Mouse (Mus musculus): ENCODE data around the gene Ovol1. TPM values are rescaled to one million over a fixed set of nuclear protein-coding genes. Genes with fewer than 3 reads are reported as not detected.
A peak's percentile ranks its signal among the peaks of the same experiment; 100 is the strongest.

Ovol1 gene
- polyA plus RNA-seq, 1 experiment from 2014 or later, result 0.15 TPM

DNA sequence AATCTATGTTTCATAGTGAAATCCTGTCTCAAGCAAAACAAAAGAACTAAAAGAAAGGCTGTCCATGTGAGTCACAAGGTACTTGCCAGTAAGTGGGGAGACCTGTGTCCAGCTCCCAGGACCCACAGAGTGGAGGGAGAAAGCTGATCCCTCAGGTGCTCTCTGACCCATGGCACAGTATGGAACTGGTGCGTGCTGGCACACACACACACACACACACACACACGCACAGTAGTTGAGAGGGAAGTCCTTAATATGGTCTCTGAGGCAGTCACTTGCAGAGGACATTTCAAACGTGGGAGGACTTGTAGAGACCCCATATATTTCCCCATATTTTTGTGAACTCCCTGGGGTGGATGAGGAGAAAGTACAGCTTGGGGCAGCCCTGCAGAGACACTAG lies 1.4 kb upstream of the Ovol1 start:
- Histone ChIP-seq H3K27ac (no peak overlapping the region), H3K9me3 (ENCODE audit: control insufficient read depth, low read length) (no peaks in the 10 kb centered on the region), H3K4me3 (replicated peaks; ENCODE audit: low read length) (no peak overlapping the region), H3K36me3 (replicated peaks; ENCODE audit: control insufficient read depth, insufficient read depth) (no peaks in the 10 kb centered on the region), H3K4me2 (replicated peaks) (no peak overlapping the region), H3K9ac (no peak overlapping the region), H3K27me3 (ENCODE audit: control insufficient read depth, insufficient read depth, low read length) (peaks cover 93% of the 10 kb centered on the region), H3K4me1 (replicated peaks; ENCODE audit: control insufficient read depth, insufficient read depth, low read length) (peaks cover 10% of the 10 kb centered on the region; the same call in 1 of the 2 replicates)
- ATAC-seq (ENCODE audit: low FRiP score) (no peak), DNase-seq (ENCODE audit: low spot score) (no peak)
- WGBS, result 55% methylated on average over 3 of the region's 3 CpGs

DNA sequence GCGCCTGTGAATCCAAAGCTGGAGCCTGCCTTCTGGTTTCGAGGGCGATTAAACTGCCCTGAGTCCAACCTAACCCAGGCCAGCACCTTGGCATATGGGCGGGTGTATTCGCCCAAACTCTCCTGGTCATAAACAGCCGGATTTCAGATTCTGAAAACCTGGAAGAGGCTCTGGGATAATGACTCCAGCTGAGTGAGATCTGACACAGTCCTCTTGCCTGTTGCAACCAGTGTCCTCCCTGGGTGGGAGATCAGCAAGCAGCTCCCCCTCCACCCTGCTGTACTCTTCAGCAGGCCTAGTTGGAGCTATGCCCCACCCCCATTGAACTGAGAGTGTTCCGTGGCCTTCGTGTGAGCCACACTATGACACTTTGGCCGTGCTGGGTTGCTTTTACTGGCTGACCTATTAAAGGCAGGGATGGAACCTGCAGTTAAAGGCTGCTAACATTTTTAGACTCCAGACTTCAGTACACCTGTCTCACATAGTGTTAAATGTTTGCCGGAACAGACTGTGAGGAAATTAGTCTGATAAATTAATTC lies 875 bp upstream of the Ovol1 start:
- H3K36me3 ChIP-seq (replicated peaks; ENCODE audit: control insufficient read depth, insufficient read depth), result no peaks in the 10 kb centered on the region
- peaks cover 96% of the 10 kb centered on the region for H3K27me3 ChIP-seq (ENCODE audit: control insufficient read depth, insufficient read depth, low read length)
- peak overlapping the region; percentile 28; the same call in 1 of the 2 replicates for H3K4me3 ChIP-seq (replicated peaks; ENCODE audit: low read length)
- peaks cover 7% of the 10 kb centered on the region; the same call in 1 of the 2 replicates for H3K4me1 ChIP-seq (replicated peaks; ENCODE audit: control insufficient read depth, insufficient read depth, low read length)
- ATAC-seq (ENCODE audit: low FRiP score) (no peak), DNase-seq (ENCODE audit: low spot score) (no peak)
- WGBS, result 18% methylated on average over 10 of the region's 10 CpGs
- H3K9me3 ChIP-seq (ENCODE audit: control insufficient read depth, low read length), result no peaks in the 10 kb centered on the region
- H3K9ac ChIP-seq, result peak overlapping the region; percentile 29
- H3K27ac ChIP-seq, result no peak overlapping the region
- H3K4me2 ChIP-seq (replicated peaks), result peak overlapping the region; percentile 54

DNA sequence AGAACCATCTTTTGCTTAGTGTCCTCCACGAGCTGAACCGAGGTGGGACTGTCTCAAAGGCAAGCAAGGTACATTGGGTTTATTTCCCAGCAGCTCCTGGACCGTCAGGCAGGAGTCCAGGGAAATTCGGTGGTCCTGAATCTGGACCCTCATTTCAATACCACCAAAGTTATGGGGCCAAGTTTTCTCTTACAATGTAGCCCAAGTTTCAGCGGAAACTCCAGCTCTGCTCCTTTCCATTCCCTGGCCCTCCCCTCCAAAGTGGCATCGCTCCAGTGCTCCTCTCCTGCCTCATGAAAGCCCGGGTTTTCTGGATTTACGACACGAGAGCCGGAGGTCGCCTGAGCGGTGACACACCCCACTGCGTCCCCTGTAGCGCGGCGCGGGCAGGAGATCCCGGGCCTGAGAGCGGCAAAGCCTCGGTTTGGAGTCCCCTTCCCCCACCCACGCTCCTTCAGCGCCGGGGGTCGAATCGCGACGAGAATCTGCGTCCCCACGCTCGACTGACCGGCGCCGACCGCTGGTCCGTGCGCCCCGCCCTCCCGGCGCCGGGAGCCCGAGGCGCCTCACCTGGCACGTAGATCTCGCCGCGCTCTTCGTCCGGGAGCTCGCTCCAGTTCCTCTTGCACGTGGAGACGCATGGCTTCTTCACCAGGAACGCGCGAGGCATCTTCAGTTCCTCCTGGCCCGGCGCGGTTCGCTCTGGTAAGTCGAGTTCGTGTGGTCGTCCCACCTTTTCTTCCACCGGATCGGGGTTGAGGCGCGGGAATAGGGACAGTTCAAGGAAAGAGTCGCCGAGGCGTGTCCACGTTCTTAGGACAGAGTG lies 602 bp downstream of the Ovol1 start:
- WGBS, result 1% methylated on average over 69 of the region's 69 CpGs
- H3K9me3 ChIP-seq (ENCODE audit: control insufficient read depth, low read length), result no peaks in the 10 kb centered on the region
- H3K4me3 ChIP-seq (replicated peaks; ENCODE audit: low read length), result peak overlapping the region; percentile 28
- ATAC-seq (ENCODE audit: low FRiP score), result no peak
- H3K27ac ChIP-seq, result no peak overlapping the region
- DNase-seq (ENCODE audit: low spot score), result no peak
- H3K36me3 ChIP-seq (replicated peaks; ENCODE audit: control insufficient read depth, insufficient read depth), result no peaks in the 10 kb centered on the region
- H3K9ac ChIP-seq, result peak overlapping the region; percentile 29; the same call in 1 of the 2 replicates
- H3K4me2 ChIP-seq (replicated peaks), result peak overlapping the region; percentile 54
- peaks cover 7% of the 10 kb centered on the region; the same call in 1 of the 2 replicates for H3K4me1 ChIP-seq (replicated peaks; ENCODE audit: control insufficient read depth, insufficient read depth, low read length)
- H3K27me3 ChIP-seq (ENCODE audit: control insufficient read depth, insufficient read depth, low read length), result peaks cover 87% of the 10 kb centered on the region

DNA sequence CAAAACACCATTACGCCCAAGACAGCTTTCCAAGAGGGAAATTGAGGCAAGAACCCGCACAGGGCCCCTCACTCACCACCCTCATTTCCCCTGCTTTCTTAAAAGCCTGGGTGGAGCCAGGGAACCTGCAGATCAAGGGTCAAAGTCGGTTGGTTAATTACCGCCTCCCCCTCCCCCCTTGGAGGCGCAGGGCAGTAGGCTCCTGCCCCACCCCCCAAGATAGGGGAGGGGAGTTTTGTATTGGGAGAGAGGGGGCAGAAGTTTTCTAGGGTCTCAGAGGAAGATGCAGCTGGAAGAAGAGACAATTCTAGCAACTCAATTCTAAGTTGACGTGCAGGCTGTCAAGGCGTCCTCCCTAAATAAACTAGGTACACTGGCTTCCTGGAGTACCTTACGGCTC lies 1.2 kb downstream of the Ovol1 start:
- Histone ChIP-seq H3K4me2 (replicated peaks) (0 out of 2 replicates have a peak overlapping the region, but pooled peaks have one; percentile 54), H3K36me3 (replicated peaks; ENCODE audit: control insufficient read depth, insufficient read depth) (no peaks in the 10 kb centered on the region), H3K27me3 (ENCODE audit: control insufficient read depth, insufficient read depth, low read length) (peaks cover 83% of the 10 kb centered on the region), H3K27ac (no peak overlapping the region), H3K4me1 (replicated peaks; ENCODE audit: control insufficient read depth, insufficient read depth, low read length) (peaks cover 7% of the 10 kb centered on the region; the same call in 1 of the 2 replicates), H3K9ac (no peak overlapping the region), H3K9me3 (ENCODE audit: control insufficient read depth, low read length) (no peaks in the 10 kb centered on the region), H3K4me3 (replicated peaks; ENCODE audit: low read length) (no peak overlapping the region)
- WGBS, result 21% methylated on average over 7 of the region's 8 CpGs
- no peak for DNase-seq (ENCODE audit: low spot score)
- ATAC-seq (ENCODE audit: low FRiP score), result no peak

DNA sequence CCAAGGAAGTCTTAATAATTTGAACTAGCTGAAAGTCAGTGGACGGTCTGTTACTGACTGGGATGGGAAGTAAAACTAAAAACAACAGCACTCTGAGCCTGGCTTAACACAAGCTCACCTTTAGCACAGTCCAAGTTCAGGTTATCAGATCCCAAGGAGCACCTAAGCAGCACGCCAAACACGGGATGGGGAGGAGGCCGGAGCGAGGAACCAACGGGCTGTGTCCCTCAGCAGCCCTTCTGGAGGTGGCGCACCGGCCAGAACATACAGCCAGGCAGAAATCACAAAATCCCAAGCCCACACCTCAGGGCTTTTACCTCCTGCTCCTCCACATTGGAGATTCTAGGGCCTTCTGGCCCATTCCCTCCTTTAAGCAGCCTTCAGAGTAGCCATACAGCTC lies 1.7 kb downstream of the Ovol1 start:
- ATAC-seq (ENCODE audit: low FRiP score) (no peak), DNase-seq (ENCODE audit: low spot score) (no peak)
- Histone ChIP-seq H3K4me2 (replicated peaks) (no peak overlapping the region), H3K27me3 (ENCODE audit: control insufficient read depth, insufficient read depth, low read length) (peaks cover 80% of the 10 kb centered on the region), H3K36me3 (replicated peaks; ENCODE audit: control insufficient read depth, insufficient read depth) (no peaks in the 10 kb centered on the region), H3K9me3 (ENCODE audit: control insufficient read depth, low read length) (no peaks in the 10 kb centered on the region), H3K27ac (no peak overlapping the region), H3K9ac (no peak overlapping the region), H3K4me3 (replicated peaks; ENCODE audit: low read length) (no peak overlapping the region), H3K4me1 (replicated peaks; ENCODE audit: control insufficient read depth, insufficient read depth, low read length) (peaks cover 7% of the 10 kb centered on the region; the same call in 1 of the 2 replicates)
- 54% methylated on average over 8 of the region's 8 CpGs for WGBS

- Histone ChIP-seq H3K36me3 (replicated peaks; ENCODE audit: control insufficient read depth, insufficient read depth) (no peaks in the 10 kb centered on the region), H3K4me3 (replicated peaks; ENCODE audit: low read length) (no peak overlapping the region), H3K9me3 (ENCODE audit: control insufficient read depth, low read length) (no peaks in the 10 kb centered on the region), H3K4me1 (replicated peaks; ENCODE audit: control insufficient read depth, insufficient read depth, low read length) (peaks cover 7% of the 10 kb centered on the region; the same call in 1 of the 2 replicates), H3K9ac (no peak overlapping the region), H3K27ac (no peak overlapping the region), H3K4me2 (replicated peaks) (no peak overlapping the region), H3K27me3 (ENCODE audit: control insufficient read depth, insufficient read depth, low read length) (peaks cover 74% of the 10 kb centered on the region)
- DNase-seq (ENCODE audit: low spot score) (no peak), ATAC-seq (ENCODE audit: low FRiP score) (no peak)
- WGBS, result 38% methylated on average over 7 of the region's 7 CpGs
These were observed 2.3 kb downstream of the Ovol1 start for GRCm38 (mm10) chr19:5558169-5558568.

- Histone ChIP-seq H3K27ac (no peak overlapping the region), H3K4me2 (replicated peaks) (no peak overlapping the region), H3K36me3 (replicated peaks; ENCODE audit: control insufficient read depth, insufficient read depth) (no peaks in the 10 kb centered on the region), H3K27me3 (ENCODE audit: control insufficient read depth, insufficient read depth, low read length) (peaks cover 34% of the 10 kb centered on the region), H3K4me3 (replicated peaks; ENCODE audit: low read length) (no peak overlapping the region), H3K9ac (no peak overlapping the region), H3K9me3 (ENCODE audit: control insufficient read depth, low read length) (no peaks in the 10 kb centered on the region), H3K4me1 (replicated peaks; ENCODE audit: control insufficient read depth, insufficient read depth, low read length) (no peaks in the 10 kb centered on the region)
- no peak for ATAC-seq (ENCODE audit: low FRiP score)
- DNase-seq (ENCODE audit: low spot score), result no peak
- WGBS, result 83% methylated on average over 14 of the region's 14 CpGs
These were observed 6.2 kb downstream of the Ovol1 start for GRCm38 (mm10) chr19:5554212-5554611.

DNA sequence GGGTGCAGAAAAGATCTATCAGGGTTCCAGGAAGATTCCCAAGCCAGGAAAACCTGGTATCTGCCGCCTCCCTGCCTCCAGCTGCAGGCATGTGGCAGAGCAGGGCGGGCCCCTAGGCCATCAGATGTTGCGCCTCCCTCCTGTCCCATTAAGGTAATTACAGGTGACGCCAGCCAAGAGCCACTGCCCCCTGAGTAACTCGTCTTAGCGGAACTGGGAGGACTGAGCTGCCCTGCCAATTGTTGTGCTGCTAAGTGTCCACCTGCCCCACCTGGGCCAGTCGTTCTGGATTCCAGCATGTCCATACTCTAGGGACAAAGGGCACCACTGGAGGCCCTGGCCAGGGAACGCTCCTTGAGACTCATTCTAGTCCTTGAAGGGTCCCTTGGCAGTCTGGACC lies 6.6 kb downstream of the Ovol1 start:
- Histone ChIP-seq H3K4me3 (replicated peaks; ENCODE audit: low read length) (no peak overlapping the region), H3K4me2 (replicated peaks) (no peak overlapping the region), H3K9me3 (ENCODE audit: control insufficient read depth, low read length) (no peaks in the 10 kb centered on the region), H3K36me3 (replicated peaks; ENCODE audit: control insufficient read depth, insufficient read depth) (no peaks in the 10 kb centered on the region), H3K4me1 (replicated peaks; ENCODE audit: control insufficient read depth, insufficient read depth, low read length) (no peaks in the 10 kb centered on the region), H3K27me3 (ENCODE audit: control insufficient read depth, insufficient read depth, low read length) (peaks cover 30% of the 10 kb centered on the region), H3K27ac (no peak overlapping the region), H3K9ac (no peak overlapping the region)
- ATAC-seq (ENCODE audit: low FRiP score) (no peak), DNase-seq (ENCODE audit: low spot score) (no peak)
- WGBS, result 62% methylated on average over 8 of the region's 8 CpGs

- no peaks in the 10 kb centered on the region for H3K27me3 ChIP-seq (ENCODE audit: control insufficient read depth, insufficient read depth, low read length)
- H3K36me3 ChIP-seq (replicated peaks; ENCODE audit: control insufficient read depth, insufficient read depth), result no peaks in the 10 kb centered on the region
- 80% methylated on average over 4 of the region's 4 CpGs for WGBS
- ATAC-seq (ENCODE audit: low FRiP score) (no peak), DNase-seq (ENCODE audit: low spot score) (no peak)
- H3K4me1 ChIP-seq (replicated peaks; ENCODE audit: control insufficient read depth, insufficient read depth, low read length), result no peaks in the 10 kb centered on the region
- H3K9me3 ChIP-seq (ENCODE audit: control insufficient read depth, low read length), result no peaks in the 10 kb centered on the region
- H3K27ac ChIP-seq, result no peak overlapping the region
- no peak overlapping the region for H3K9ac ChIP-seq
- H3K4me2 ChIP-seq (replicated peaks), result no peak overlapping the region
- H3K4me3 ChIP-seq (replicated peaks; ENCODE audit: low read length), result no peak overlapping the region
These were observed 12.9 kb downstream of the Ovol1 start for GRCm38 (mm10) chr19:5547471-5548056.

Measured in hindbrain, embryonic 14.5 days (tissue).